Mouse (Mus musculus) hindbrain, embryonic 13.5 days (tissue): Measurements from ENCODE around the gene Foxc2. TPM values are rescaled to one million over a fixed set of nuclear protein-coding genes. Genes with fewer than 3 reads are reported as not detected.
A peak's percentile ranks its signal among the peaks of the same experiment; 100 is the strongest.

Experiments
- ATAC-seq: fragments of 200-750 bp; cut with Nextera tagmentation; 2 replicates; pipeline ENCODE4 v1.8.0; 2017; ENCODE audit warnings: moderate TSS enrichment; ENCODE audit not compliant: low FRiP score
- H3K27ac ChIP-seq: fragments of 300-500 bp; sonication (generic); 2 replicates; pipeline ENCODE4 v1.5.1; 2015; ENCODE audit warnings: inconsistent platforms, mild to moderate bottlenecking, moderate library complexity
- H3K27me3 ChIP-seq: fragments of 300-500 bp; sonication (generic); 2 replicates; pipeline ENCODE4 v1.6.1; 2015; ENCODE audit warnings: mild to moderate bottlenecking, inconsistent platforms
- H3K36me3 ChIP-seq: fragments of 300-500 bp; sonication (generic); 2 replicates; pipeline ENCODE4 v1.6.1; 2015; ENCODE audit warnings: mild to moderate bottlenecking, inconsistent platforms
- H3K4me1 ChIP-seq: fragments of 300-500 bp; sonication (generic); replicated peaks from 2 replicates; pipeline ENCODE4 v1.6.1; 2015; ENCODE audit warnings: inconsistent platforms
- H3K4me2 ChIP-seq: fragments of 300-500 bp; sonication (generic); 2 replicates; pipeline ENCODE4 v1.6.1; 2015; ENCODE audit warnings: inconsistent platforms, mild to moderate bottlenecking, moderate library complexity
- H3K4me3 ChIP-seq: fragments of 300-500 bp; sonication (generic); 2 replicates; pipeline ENCODE4 v1.5.1; 2015; ENCODE audit warnings: mild to moderate bottlenecking, inconsistent platforms
- H3K9ac ChIP-seq: fragments of 300-500 bp; sonication (generic); 2 replicates; pipeline ENCODE4 v1.6.1; 2015; ENCODE audit warnings: mild to moderate bottlenecking, inconsistent platforms
- H3K9me3 ChIP-seq: fragments of 300-500 bp; sonication (generic); 2 replicates; pipeline ENCODE4 v1.6.1; 2016; ENCODE audit warnings: inconsistent platforms
- WGBS: fragments of 180-500 bp; shearing (Covaris S2); methylation state at CpG from one replicate; pipeline ENCODE4 v1.1.7; 2015; 5-methylcytosine and 5-hydroxymethylcytosine counted together
- polyA plus RNA-seq: library from polyadenylated mRNA; unstranded; fragments of >200 nt; fragmentation: Nextera tagmentation; extraction: Ambion mirVana; gene quantifications from 2 replicates; pipeline ENCODE4 v1.2.1, GENCODE M21; 2015

The Foxc2 gene
- 2.8 and 4.1 TPM in 2 replicates for polyA plus RNA-seq

DNA sequence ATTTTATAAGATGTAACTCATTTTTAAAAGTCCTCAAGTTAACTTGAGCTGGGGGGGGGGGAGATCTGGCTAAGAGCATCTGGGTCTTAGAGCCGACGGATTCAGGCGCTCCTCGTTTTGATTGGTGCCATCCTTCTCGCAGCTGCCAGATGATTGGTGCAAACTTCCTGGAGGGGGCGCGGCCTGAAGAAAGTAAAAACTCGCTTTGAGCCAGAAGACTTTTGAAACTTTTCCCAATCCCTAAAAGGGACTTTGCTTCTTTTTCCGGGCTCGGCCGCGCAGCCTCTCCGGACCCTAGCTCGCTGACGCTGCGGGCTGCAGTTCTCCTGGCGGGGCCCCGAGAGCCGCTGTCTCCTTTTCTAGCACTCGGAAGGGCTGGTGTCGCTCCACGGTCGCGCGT lies at the start of gene Foxc2:
Foxc2 (plus strand) TSS at position 224 of the 400 bp plus-strand sequence.
- Histone ChIP-seq H3K4me3 (peak within 1 kb of the TSS; percentile 39), H3K27ac (peak within 1 kb of the TSS; percentile 52), H3K36me3 (no peaks in the 10 kb centered on the region), H3K27me3 (peaks cover 99% of the 10 kb centered on the region), H3K4me1 (peaks cover 17% of the 10 kb centered on the region), H3K9ac (peak within 1 kb of the TSS; percentile 56), H3K4me2 (peak within 1 kb of the TSS; percentile 52), H3K9me3 (peaks cover 7% of the 10 kb centered on the region; the same call in 1 of the 2 replicates)
- no peak for ATAC-seq
- 0% methylated on average over 25 of the region's 25 CpGs for WGBS

DNA sequence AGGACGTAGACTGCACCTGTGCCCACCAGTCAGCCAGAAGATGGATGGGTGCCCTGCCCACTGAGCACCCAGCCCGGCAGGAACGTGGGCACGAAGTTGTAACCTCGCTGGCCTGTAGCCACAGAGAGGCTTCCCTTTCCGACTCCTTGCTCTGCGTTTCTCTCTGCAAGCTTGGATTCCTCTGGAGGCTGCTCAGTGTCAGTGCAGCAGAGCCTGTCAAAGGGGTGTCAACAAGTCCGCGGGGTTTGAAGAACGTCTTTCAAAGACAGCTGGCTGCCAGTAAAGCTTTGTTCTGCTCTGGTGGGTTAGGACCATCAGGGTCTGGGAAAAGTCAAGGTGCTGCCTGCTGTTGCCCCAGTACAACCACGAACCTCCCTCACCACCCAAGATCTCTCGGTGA lies 44.5 kb upstream of the Foxc2 start:
- no peak overlapping the region for H3K4me3 ChIP-seq
- WGBS, result 2% methylated on average over 12 of the region's 12 CpGs
- no peaks in the 10 kb centered on the region for H3K9me3 ChIP-seq
- H3K36me3 ChIP-seq, result no peaks in the 10 kb centered on the region
- peaks cover 19% of the 10 kb centered on the region for H3K4me1 ChIP-seq
- H3K9ac ChIP-seq, result no peak overlapping the region
- H3K4me2 ChIP-seq, result no peak overlapping the region
- H3K27me3 ChIP-seq, result peaks cover 88% of the 10 kb centered on the region
- ATAC-seq, result no peak
- H3K27ac ChIP-seq, result no peak overlapping the region

DNA sequence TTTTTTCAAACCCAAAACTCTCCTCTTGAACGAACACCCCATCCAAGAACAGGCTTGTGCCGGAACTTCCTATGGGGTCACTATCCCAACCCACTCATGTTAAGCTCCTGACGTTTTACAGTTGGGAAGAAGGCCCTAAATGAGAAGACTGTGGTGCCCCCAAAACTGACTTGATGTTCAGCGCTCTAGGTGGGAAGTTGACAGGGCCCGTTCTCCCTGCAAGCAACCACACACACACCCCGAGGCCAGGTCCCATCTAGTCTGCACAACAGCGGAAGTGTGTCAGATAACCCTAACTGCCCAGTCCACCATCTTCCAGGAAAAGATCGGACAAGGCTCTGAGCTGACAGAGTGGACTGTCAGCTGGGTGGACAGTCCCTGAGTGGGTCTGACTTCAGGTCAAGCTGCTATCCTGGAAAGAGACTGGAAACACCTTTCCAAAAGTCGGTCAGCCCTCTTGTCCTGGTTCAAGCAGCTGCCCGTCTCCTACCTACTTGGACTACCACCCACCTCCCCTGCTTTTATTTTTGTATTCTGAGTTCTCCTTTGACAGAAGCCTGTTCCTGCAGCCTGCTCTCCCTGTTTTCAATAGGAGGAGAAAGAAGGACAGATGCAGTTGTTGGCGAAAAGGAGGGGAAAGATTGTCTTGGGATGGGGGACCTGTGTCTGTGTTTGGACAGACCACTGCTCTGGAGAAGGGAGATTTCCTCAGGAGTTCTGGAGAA lies 43.4 kb upstream of the Foxc2 start:
- no peak overlapping the region for H3K4me3 ChIP-seq
- H3K4me1 ChIP-seq, result peaks cover 19% of the 10 kb centered on the region
- no peak overlapping the region for H3K4me2 ChIP-seq
- no peak overlapping the region for H3K9ac ChIP-seq
- 9% methylated on average over 11 of the region's 11 CpGs for WGBS
- ATAC-seq, result no peak
- peaks cover 96% of the 10 kb centered on the region for H3K27me3 ChIP-seq
- no peaks in the 10 kb centered on the region for H3K36me3 ChIP-seq
- no peak overlapping the region for H3K27ac ChIP-seq
- H3K9me3 ChIP-seq, result no peaks in the 10 kb centered on the region

DNA sequence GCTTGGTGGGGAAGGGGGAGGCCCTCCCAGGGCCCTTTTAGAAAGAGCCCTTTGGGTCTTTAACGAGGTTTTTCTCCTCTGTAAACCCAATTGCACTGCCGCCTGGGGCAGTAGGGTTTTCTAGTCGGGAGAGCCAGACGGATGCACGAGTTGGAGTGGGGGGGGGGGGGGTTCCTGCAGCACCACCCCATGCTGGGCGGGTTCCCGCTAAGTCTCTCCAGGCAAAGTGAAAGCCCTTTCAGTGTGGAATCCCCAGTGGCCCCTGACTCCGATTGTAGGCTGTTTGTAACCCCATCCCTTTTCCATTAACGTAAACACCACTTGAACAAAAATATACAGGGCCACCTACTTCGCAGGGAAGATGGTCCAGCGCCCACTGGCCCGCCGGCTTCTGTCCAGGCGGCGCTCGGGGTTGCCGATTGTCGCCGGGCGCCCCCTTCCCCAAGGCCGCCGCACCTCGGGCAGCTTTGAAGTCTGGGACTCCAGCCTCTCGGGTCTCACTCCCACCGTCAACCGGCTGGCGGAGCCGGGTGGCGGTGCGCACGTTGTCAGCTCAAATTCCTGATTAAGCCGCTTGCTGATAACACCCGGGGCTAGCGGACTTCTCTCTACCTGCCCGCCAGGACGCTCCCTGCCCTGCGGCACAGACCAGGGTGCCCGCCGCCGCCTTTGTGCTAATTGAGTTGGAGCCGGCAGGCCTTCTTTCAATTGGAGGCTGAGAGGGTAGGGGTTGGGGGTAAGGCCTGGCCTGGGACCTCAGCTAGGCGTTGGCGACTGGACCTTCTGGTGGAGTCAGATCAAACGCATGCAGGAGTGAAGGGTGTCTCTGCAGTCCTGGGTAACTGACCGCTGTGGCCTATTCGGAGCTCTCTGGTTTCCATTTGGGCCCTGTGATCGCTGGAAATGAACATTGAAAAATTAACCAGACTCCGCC lies 42.5 kb upstream of the Foxc2 start:
- Histone ChIP-seq H3K36me3 (no peaks in the 10 kb centered on the region), H3K4me1 (peaks cover 19% of the 10 kb centered on the region), H3K27ac (no peak overlapping the region), H3K4me3 (peak overlapping the region; percentile 2; the same call in 1 of the 2 replicates), H3K9me3 (no peaks in the 10 kb centered on the region), H3K9ac (no peak overlapping the region), H3K4me2 (0 out of 2 replicates have a peak overlapping the region, but pooled peaks have one; percentile 8), H3K27me3 (peaks cover 99% of the 10 kb centered on the region)
- WGBS, result under 1% methylated on average over 48 of the region's 48 CpGs
- no peak for ATAC-seq

DNA sequence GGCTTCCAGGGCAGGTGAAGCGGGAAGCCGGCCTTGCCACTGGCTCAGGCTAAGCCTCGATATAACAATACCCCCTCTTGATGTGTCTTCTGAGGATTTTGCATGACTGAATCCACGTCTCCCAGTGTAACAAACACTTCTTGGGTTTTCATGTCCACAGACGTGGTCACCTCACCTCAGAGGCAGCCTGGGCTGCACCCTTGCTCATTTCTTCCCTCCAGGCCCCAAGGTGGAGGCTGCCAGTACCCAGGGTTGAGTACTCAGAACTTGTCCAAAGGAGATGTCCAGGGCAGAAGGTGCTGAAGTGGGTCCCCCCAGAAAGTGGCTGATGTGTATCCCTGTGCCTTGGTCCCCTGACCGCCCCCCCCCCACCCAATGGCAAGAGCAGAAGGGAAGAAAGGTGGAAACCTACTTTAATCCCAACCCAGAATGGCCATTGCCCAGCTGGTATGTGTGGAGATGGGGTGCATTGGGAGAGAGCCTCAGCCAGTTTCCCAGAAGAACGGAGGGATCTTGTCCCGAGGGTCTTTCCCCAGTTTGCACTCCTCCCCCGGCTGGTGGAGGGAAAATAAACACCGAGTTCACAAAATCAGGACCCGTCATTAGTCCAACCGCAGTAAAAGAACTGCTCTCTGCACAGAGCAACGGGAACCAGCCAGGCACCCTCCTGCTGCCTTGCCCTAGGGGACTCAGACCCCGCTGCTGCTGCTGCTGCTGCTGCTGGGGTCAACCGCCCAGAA lies 41.7 kb upstream of the Foxc2 start:
- H3K27me3 ChIP-seq, result peaks cover 99% of the 10 kb centered on the region
- H3K9ac ChIP-seq, result no peak overlapping the region
- no peak overlapping the region for H3K4me3 ChIP-seq
- H3K4me1 ChIP-seq, result peaks cover 19% of the 10 kb centered on the region
- no peak overlapping the region for H3K27ac ChIP-seq
- WGBS, result under 1% methylated on average over 15 of the region's 15 CpGs
- no peaks in the 10 kb centered on the region for H3K9me3 ChIP-seq
- no peaks in the 10 kb centered on the region for H3K36me3 ChIP-seq
- ATAC-seq, result no peak
- H3K4me2 ChIP-seq, result no peak overlapping the region

DNA sequence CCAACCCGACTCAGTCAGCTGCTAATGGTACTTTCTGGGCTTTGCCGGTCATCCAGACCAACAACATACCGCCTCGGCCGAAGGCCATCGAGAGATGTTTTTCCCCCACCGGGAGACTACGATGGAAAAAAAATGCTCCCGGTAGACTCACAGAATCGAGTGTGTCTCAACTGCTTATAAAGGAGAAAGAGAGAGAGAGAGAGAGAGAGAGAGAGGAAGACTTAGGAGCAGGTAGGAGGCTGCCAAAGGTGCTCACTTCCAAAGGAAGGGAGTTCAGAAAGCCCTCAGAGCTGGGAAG lies 41.2 kb upstream of the Foxc2 start:
- Histone ChIP-seq H3K27me3 (peaks cover 99% of the 10 kb centered on the region), H3K4me1 (peaks cover 19% of the 10 kb centered on the region), H3K27ac (no peak overlapping the region), H3K4me2 (no peak overlapping the region), H3K36me3 (no peaks in the 10 kb centered on the region), H3K9me3 (no peaks in the 10 kb centered on the region), H3K4me3 (no peak overlapping the region), H3K9ac (no peak overlapping the region)
- WGBS, result under 1% methylated on average over 10 of the region's 10 CpGs
- no peak for ATAC-seq

DNA sequence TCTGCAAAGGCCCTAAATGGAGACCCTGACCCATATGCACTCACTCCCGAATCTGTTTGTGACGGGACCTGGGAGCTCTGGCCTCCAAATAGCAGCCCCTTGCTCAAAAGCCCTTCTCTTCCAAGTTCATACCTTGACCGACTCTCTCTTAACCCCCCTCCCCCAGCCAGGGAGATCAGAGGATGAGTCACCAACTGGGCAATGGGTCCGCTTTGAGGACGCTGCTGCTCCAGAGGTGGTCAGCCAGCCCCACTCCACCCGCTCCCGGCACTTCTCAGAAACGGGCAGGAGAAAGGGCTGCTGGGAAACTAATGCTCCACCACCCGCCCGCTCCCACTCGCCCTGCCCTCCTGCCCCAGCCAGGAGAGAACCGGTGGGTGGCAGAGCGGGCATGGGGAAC lies 40.0 kb upstream of the Foxc2 start:
- H3K4me3 ChIP-seq, result no peak overlapping the region
- H3K4me1 ChIP-seq, result peaks cover 16% of the 10 kb centered on the region
- H3K4me2 ChIP-seq, result no peak overlapping the region
- ATAC-seq, result no peak
- peaks cover 99% of the 10 kb centered on the region for H3K27me3 ChIP-seq
- 2% methylated on average over 13 of the region's 13 CpGs for WGBS
- no peak overlapping the region for H3K27ac ChIP-seq
- no peaks in the 10 kb centered on the region for H3K36me3 ChIP-seq
- no peaks in the 10 kb centered on the region for H3K9me3 ChIP-seq
- H3K9ac ChIP-seq, result no peak overlapping the region

DNA sequence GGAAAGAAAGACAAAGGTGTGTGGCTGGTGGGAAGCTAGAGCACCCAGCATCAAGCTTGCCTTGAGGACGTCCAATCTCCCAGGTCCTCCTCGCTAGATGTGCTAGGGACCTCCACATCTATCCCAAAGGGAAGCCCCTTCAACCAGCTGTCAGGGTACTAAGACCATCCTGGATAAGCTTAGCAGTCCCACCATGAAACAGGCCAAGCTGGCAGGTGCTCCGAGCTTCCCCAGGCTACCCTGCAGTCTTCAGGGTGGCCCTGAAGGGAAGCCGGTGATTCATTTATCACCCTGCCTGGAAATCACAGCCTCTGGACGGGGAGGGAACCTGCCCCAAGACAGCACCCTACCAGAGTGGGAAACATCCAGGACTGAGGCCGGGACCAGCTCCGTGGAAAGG lies 39.4 kb upstream of the Foxc2 start:
- H3K4me2 ChIP-seq, result no peak overlapping the region

DNA sequence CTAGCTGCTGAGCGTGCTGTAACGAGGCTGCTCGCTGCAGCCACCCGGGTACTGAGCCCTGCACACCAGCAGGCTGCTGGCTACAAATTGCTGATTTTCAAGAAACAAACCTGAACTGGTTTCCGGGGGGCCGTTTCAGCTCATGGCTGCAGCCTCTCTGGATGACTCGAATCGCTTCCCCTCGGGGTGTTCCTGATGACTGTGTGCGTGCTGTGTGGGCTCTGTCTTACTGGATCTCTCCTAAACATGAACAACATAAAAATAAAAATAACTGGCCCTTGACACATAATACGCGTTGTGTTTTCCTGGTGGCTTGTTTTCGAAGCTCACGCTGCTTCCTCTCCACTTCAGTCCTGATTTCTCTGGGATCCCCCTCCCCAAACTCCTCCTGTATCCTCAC lies 37.2 kb upstream of the Foxc2 start:
- H3K9ac ChIP-seq, result no peak overlapping the region
- no peak overlapping the region for H3K27ac ChIP-seq
- ATAC-seq, result no peak
- H3K9me3 ChIP-seq, result no peaks in the 10 kb centered on the region
- H3K27me3 ChIP-seq, result peaks cover 99% of the 10 kb centered on the region
- peaks cover 12% of the 10 kb centered on the region for H3K4me1 ChIP-seq
- H3K4me2 ChIP-seq, result no peak overlapping the region
- 3% methylated on average over 14 of the region's 14 CpGs for WGBS
- no peak overlapping the region for H3K4me3 ChIP-seq
- no peaks in the 10 kb centered on the region for H3K36me3 ChIP-seq

More for the DNA sequence above, 39.4 kb upstream of the Foxc2 start:
- Histone ChIP-seq H3K9me3 (no peaks in the 10 kb centered on the region), H3K4me1 (peaks cover 10% of the 10 kb centered on the region), H3K27ac (no peak overlapping the region), H3K4me3 (no peak overlapping the region), H3K9ac (no peak overlapping the region), H3K36me3 (no peaks in the 10 kb centered on the region), H3K27me3 (peaks cover 99% of the 10 kb centered on the region)
- WGBS, result 1% methylated on average over 7 of the region's 7 CpGs
- no peak for ATAC-seq

DNA sequence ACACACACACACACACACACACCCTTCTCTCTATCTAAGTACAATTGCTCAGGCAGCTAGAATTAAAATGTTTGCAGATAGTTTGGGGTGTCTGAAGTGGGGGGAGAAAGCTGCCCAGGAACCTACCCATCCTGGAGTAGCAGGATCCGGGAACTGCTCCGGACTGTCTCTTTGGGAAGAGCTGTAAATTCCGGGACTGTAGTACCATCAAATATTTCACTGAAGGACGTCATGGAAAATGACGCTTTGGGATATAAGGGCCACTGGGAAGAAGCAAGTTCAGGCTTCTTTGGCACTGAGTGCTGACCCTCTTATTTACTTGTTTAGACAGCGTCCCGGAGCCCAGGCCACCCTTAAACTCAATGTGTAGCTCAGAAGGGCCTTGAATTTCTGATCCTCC lies 36.8 kb upstream of the Foxc2 start:
- Histone ChIP-seq H3K9me3 (no peaks in the 10 kb centered on the region), H3K27ac (no peak overlapping the region), H3K4me2 (no peak overlapping the region), H3K4me1 (peaks cover 16% of the 10 kb centered on the region), H3K36me3 (no peaks in the 10 kb centered on the region), H3K4me3 (no peak overlapping the region), H3K9ac (no peak overlapping the region), H3K27me3 (peaks cover 99% of the 10 kb centered on the region)
- WGBS, result 2% methylated on average over 7 of the region's 7 CpGs
- ATAC-seq, result no peak

DNA sequence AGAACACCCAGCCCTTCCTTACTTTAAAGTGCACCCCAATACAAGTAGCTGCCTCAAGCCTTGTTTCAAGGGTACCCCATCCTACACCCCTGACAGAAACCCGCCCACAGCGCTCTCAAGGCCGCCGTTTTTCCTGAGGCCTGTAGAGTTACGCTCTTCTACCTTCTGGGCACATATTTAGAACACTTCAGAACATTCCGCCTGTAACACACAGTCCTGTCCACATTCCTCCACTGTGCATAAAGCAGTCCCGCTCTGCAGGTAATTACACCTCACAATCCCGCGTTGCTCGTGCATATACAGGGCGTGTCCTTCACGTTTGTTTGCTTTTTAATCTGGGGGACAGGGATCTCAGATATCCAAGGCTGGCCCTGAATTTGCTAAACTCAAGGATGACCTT lies 36.0 kb upstream of the Foxc2 start:
- Histone ChIP-seq H3K27me3 (peaks cover 99% of the 10 kb centered on the region), H3K9ac (no peak overlapping the region), H3K4me1 (peaks cover 23% of the 10 kb centered on the region), H3K27ac (no peak overlapping the region), H3K4me3 (no peak overlapping the region), H3K36me3 (no peaks in the 10 kb centered on the region), H3K9me3 (no peaks in the 10 kb centered on the region), H3K4me2 (no peak overlapping the region)
- ATAC-seq, result no peak
- 3% methylated on average over 12 of the region's 12 CpGs for WGBS
